Mouse (Mus musculus) embryonic facial prominence, embryonic 12.5 days (tissue): ENCODE data around the gene Mtfp1. TPM values are rescaled to one million over a fixed set of nuclear protein-coding genes. Genes with fewer than 3 reads are reported as not detected.
A peak's percentile ranks its signal among the peaks of the same experiment; 100 is the strongest.

ENCODE experiments used
- ATAC-seq: fragments of 200-750 bp; cut with Nextera tagmentation; 2 replicates; pipeline ENCODE4 v1.8.0; 2017; ENCODE audit not compliant: insufficient number of reproducible peaks, insufficient read depth, low FRiP score, low TSS enrichment
- H3K27ac ChIP-seq: fragments of 300-500 bp; sonication (generic); 2 replicates; pipeline ENCODE4 v1.5.1; 2016; ENCODE audit warnings: mild to moderate bottlenecking
- H3K27me3 ChIP-seq: fragments of 300-500 bp; sonication (generic); 2 replicates; pipeline ENCODE4 v1.6.1; 2016; ENCODE audit warnings: mild to moderate bottlenecking, moderate library complexity
- H3K36me3 ChIP-seq: fragments of 300-500 bp; sonication (generic); 2 replicates; pipeline ENCODE4 v1.6.1; 2016; ENCODE audit warnings: mild to moderate bottlenecking
- H3K4me1 ChIP-seq: fragments of 300-500 bp; sonication (generic); 2 replicates; pipeline ENCODE4 v1.6.1; 2016
- H3K4me2 ChIP-seq: fragments of 300-500 bp; sonication (generic); replicated peaks from 2 replicates; pipeline ENCODE4 v1.6.1; 2016; ENCODE audit warnings: mild to moderate bottlenecking, moderate library complexity
- H3K4me3 ChIP-seq: fragments of 300-500 bp; sonication (generic); 2 replicates; pipeline ENCODE4 v1.5.1; 2016; ENCODE audit warnings: mild to moderate bottlenecking
- H3K9ac ChIP-seq: fragments of 300-500 bp; sonication (generic); 2 replicates; pipeline ENCODE4 v1.6.1; 2016; ENCODE audit warnings: mild to moderate bottlenecking, moderate library complexity
- H3K9me3 ChIP-seq: fragments of 300-500 bp; sonication (generic); 2 replicates; pipeline ENCODE4 v1.6.1; 2016; ENCODE audit warnings: mild to moderate bottlenecking, moderate library complexity
- WGBS: fragments of 180-500 bp; shearing (Covaris S2); methylation state at CpG from one replicate; pipeline ENCODE4 v1.1.7; 2016; 5-methylcytosine and 5-hydroxymethylcytosine counted together
- polyA plus RNA-seq: library from polyadenylated mRNA; unstranded; fragments of >200 nt; fragmentation: Nextera tagmentation; extraction: Ambion mirVana; gene quantifications from 2 replicates; pipeline ENCODE4 v1.2.1, GENCODE M21; 2016

Gene Mtfp1
- polyA plus RNA-seq, 1 experiment from 2014 or later: 7.6 TPM

DNA sequence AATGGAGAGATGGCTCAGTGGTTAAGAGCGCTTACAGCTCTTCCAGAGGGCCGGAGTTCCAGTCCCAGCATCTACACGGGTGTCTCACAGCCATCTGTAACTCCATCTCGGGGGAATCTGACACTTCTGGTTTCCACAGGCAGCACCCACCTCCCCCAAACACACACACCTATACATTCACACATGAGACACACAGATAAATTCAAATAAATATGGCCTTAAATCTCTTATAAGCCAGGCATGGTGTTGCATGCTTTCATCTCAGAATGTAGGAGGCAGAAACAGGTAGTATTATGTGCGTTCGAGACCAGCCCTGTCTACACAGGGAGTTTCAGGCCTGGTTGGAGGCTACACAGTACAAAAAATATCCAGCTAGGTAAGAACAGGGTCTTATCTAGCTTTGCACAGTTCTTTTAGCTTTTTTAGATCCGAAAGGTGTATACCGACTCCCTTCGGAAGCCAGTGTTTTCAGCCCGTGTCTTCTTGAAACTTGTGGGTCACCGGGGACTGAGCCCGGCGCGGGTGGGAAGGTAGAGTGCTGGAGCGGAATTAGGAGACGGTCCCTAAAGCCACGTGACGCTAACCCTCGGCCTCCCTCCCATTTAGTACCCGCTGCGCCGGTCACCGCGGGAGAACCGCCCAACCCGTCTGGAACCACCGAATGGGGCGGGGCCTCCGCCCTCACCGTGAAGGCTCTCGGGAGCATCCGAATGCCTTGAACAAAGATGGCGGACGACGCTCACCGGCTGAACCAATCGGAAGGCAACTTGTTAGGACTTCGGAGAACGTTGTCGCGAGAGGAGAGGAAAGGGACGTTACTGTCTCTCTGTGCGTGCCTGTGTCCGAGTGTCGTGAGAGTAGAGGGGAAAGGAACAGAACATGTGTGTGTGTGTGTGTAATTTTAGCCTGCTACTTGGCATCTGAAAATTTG, 1.1 kb upstream of the Mtfp1 start:
- peak overlapping the region; percentile 66 for H3K4me2 ChIP-seq
- H3K27me3 ChIP-seq: no peaks in the 10 kb centered on the region
- H3K36me3 ChIP-seq: no peaks in the 10 kb centered on the region
- H3K4me3 ChIP-seq: peak overlapping the region; percentile 57
- H3K9ac ChIP-seq: peak overlapping the region; percentile 64
- peak overlapping the region; percentile 84 for H3K27ac ChIP-seq
- peak; percentile 91 for ATAC-seq
- H3K9me3 ChIP-seq: no peaks in the 10 kb centered on the region
- 2% methylated on average over 45 of the region's 45 CpGs for WGBS
- peaks cover 14% of the 10 kb centered on the region for H3K4me1 ChIP-seq

GRCm38 (mm10) chr11:4094378-4095170, 671 bp downstream of the Mtfp1 start:
- WGBS: 8% methylated on average over 24 of the region's 24 CpGs
- Histone ChIP-seq H3K4me1 (peaks cover 14% of the 10 kb centered on the region), H3K36me3 (no peaks in the 10 kb centered on the region), H3K4me2 (peak overlapping the region; percentile 66), H3K27ac (peak overlapping the region; percentile 72), H3K9me3 (no peaks in the 10 kb centered on the region), H3K9ac (peak overlapping the region; percentile 64), H3K27me3 (no peaks in the 10 kb centered on the region), H3K4me3 (peak overlapping the region; percentile 57)
- no peak for ATAC-seq

DNA sequence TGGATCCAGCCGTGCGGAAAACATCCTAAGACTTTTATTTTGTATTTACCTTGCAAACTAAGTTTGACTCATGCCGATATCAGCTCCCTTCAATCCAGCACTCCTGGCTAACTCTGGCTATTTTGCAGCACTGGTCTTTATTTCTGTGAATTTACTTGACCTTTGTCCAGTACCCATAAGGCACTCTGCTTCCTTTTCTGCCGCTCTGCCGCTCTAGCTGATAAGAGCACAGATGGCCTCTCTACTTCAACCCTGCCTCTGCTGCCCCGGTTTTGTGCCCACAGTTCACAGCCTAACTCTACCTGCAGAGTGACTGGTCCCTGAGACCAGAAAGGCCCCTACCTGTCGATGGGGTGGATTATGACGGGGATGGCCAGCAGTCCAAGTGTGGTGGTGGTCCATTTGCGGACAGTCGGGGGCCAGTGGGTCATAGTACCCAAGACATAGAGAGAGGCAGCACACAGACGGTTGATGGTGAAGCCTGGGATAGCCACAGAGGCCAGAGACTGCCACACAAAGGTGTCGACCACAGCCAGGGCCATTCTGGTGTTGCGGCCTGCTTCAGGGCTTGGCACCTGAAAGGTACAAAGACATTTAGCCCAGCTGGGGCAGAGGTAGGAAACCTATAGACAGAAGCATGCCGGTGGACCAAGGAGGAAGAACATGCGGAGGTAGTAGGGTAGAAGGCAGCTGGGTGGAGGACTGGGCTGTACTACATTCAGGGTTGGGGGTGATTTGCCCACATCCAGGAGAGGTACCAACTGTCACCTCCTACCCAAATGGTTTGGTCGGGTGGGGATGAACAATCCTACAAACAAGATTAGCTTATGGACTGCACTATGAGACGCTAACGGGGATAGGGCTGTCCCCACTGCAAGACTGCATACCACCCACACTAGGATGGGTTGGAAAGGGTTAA, 1.5 kb downstream of the Mtfp1 start:
- Histone ChIP-seq H3K27me3 (no peaks in the 10 kb centered on the region), H3K4me2 (peak overlapping the region; percentile 66), H3K27ac (no peak overlapping the region), H3K9ac (no peak overlapping the region), H3K4me3 (no peak overlapping the region), H3K36me3 (no peaks in the 10 kb centered on the region), H3K9me3 (no peaks in the 10 kb centered on the region), H3K4me1 (peaks cover 14% of the 10 kb centered on the region)
- no peak for ATAC-seq
- WGBS: 87% methylated on average over 18 of the region's 18 CpGs

- Histone ChIP-seq H3K9ac (no peak overlapping the region), H3K27ac (no peak overlapping the region), H3K4me2 (no peak overlapping the region), H3K36me3 (no peaks in the 10 kb centered on the region), H3K4me1 (no peaks in the 10 kb centered on the region), H3K27me3 (no peaks in the 10 kb centered on the region), H3K4me3 (no peak overlapping the region), H3K9me3 (no peaks in the 10 kb centered on the region)
- WGBS: 56% methylated on average over 2 of the region's 2 CpGs
- ATAC-seq: no peak
Measured at GRCm38 (mm10) chr11:4087267-4087666, 8.0 kb downstream of the Mtfp1 start.

- no peak for ATAC-seq
- H3K4me2 ChIP-seq: no peak overlapping the region
- H3K36me3 ChIP-seq: no peaks in the 10 kb centered on the region
- no peak overlapping the region for H3K4me3 ChIP-seq
- no peak overlapping the region for H3K27ac ChIP-seq
- H3K4me1 ChIP-seq: no peaks in the 10 kb centered on the region
- WGBS: 69% methylated on average over 1 of the region's 1 CpGs
- no peaks in the 10 kb centered on the region for H3K9me3 ChIP-seq
- no peak overlapping the region for H3K9ac ChIP-seq
- H3K27me3 ChIP-seq: no peaks in the 10 kb centered on the region
Measured at GRCm38 (mm10) chr11:4086246-4086645, 9.0 kb downstream of the Mtfp1 start.

DNA sequence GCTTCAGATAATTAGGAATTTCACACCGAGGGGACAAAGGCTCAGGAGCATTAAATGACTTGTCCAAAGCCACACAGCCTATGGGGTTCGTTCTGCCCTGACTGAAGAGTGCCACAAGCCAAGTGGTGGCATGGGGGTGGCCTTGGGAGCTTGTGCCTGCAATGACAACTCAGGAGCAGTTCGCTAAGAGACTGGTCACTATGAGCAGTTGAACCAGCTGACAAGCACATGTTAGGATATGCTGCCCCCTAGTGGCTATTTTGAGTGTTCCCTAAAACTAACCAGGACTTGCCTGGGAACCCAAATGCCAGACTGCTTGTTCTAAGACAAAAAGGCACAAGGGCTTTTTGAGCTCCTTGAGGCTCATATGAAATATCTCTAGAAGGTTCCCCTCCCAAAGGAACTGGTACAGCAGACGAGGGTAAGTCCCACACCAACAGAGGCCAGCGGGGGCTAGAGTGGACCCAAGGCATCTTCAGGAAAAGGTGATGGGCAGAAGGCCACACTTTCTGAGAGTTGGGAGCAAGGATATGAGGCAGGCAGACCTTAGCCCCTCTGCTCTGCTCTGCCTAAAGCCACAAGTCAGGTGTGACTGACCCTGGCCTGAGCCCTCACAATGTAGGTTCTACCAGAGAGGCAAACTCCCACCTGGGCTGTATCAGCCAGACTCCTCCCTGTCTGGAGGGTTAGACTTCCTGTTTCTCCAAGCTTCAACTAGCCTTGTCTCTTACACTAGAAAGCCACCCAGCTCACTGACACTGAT, 11.7 kb downstream of the Mtfp1 start:
- H3K9ac ChIP-seq: no peak overlapping the region
- no peaks in the 10 kb centered on the region for H3K9me3 ChIP-seq
- 32% methylated on average over 5 of the region's 5 CpGs for WGBS
- no peaks in the 10 kb centered on the region for H3K27me3 ChIP-seq
- H3K36me3 ChIP-seq: no peaks in the 10 kb centered on the region
- 0 out of 2 replicates have a peak, but pooled peaks have one; percentile 41 for ATAC-seq
- H3K4me3 ChIP-seq: no peak overlapping the region
- no peak overlapping the region for H3K4me2 ChIP-seq
- no peaks in the 10 kb centered on the region for H3K4me1 ChIP-seq
- H3K27ac ChIP-seq: no peak overlapping the region

GRCm38 (mm10) chr11:4080219-4080618, 15.0 kb downstream of the Mtfp1 start:
- no peaks in the 10 kb centered on the region for H3K36me3 ChIP-seq
- H3K27ac ChIP-seq: no peak overlapping the region
- no peak overlapping the region for H3K4me2 ChIP-seq
- ATAC-seq: no peak
- H3K4me3 ChIP-seq: no peak overlapping the region
- H3K27me3 ChIP-seq: no peaks in the 10 kb centered on the region
- H3K4me1 ChIP-seq: no peaks in the 10 kb centered on the region
- WGBS: 10% methylated on average over 4 of the region's 4 CpGs
- H3K9ac ChIP-seq: no peak overlapping the region
- no peaks in the 10 kb centered on the region for H3K9me3 ChIP-seq

- no peak for ATAC-seq
- no peaks in the 10 kb centered on the region for H3K4me1 ChIP-seq
- WGBS: 77% methylated on average over 7 of the region's 7 CpGs
Measured at GRCm38 (mm10) chr11:4078267-4078933, 16.8 kb downstream of the Mtfp1 start.

DNA sequence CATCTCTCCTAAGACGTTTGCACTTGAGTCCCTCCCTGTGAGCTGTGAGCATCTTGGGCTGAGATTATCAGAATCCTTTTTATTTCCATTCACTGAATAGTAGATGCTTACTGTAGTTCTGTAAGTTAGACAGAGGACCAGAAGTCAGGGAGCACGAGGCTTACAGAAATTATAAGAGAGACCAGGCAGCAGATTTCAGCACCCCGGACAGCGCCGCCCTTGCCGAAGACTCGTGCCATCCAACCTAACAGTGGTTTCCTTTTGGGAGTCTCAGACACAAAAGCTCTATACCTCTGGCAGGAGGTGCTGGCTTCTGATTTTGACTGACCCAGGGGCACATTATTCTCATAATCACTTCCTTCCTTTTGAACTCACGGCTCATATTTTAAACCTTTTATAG, 18.6 kb downstream of the Mtfp1 start:
- Histone ChIP-seq H3K9me3 (no peaks in the 10 kb centered on the region), H3K4me3 (no peak overlapping the region), H3K27me3 (no peaks in the 10 kb centered on the region), H3K27ac (no peak overlapping the region), H3K4me1 (no peaks in the 10 kb centered on the region), H3K9ac (no peak overlapping the region), H3K4me2 (no peak overlapping the region), H3K36me3 (no peaks in the 10 kb centered on the region)
- 13% methylated on average over 8 of the region's 8 CpGs for WGBS
- no peak for ATAC-seq

More at GRCm38 (mm10) chr11:4078267-4078933, 16.8 kb downstream of the Mtfp1 start:
- H3K36me3 ChIP-seq: no peaks in the 10 kb centered on the region
- H3K27ac ChIP-seq: no peak overlapping the region
- no peaks in the 10 kb centered on the region for H3K9me3 ChIP-seq
- no peaks in the 10 kb centered on the region for H3K27me3 ChIP-seq
- H3K9ac ChIP-seq: no peak overlapping the region
- H3K4me3 ChIP-seq: no peak overlapping the region
- H3K4me2 ChIP-seq: no peak overlapping the region

DNA sequence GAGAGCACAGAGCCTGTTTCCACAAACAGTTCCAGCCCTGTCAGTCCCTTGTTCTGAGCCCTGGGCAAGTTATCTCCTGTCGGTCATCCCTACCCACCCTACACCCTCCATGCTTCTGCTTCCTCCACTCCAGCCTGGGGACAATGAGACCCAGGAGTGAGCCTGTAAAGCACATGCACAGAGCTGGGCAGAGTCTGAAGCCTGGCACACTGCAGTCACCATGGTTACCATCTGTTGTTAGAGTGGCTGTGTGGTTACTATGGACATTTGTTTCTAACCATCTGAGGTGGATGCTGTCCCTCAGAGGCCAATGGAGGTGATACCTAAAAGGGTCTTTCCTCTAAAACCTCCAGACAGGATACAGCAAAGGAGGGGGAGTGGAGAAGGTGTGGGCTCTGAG, 25.6 kb downstream of the Mtfp1 start:
- Histone ChIP-seq H3K4me3 (no peak overlapping the region), H3K27me3 (no peaks in the 10 kb centered on the region), H3K4me1 (no peaks in the 10 kb centered on the region), H3K27ac (no peak overlapping the region), H3K4me2 (no peak overlapping the region), H3K9me3 (no peaks in the 10 kb centered on the region), H3K36me3 (no peaks in the 10 kb centered on the region), H3K9ac (no peak overlapping the region)
- ATAC-seq: no peak
- WGBS: 72% methylated on average over 1 of the region's 1 CpGs
